Mouse (Mus musculus): ENCODE results near the gene Sprtn. TPM values are rescaled to one million over a fixed set of nuclear protein-coding genes. Genes with fewer than 3 reads are reported as not detected.

Sprtn gene
- total and polyA plus RNA-seq, 3 experiments: 16.0 to 26.5 (median 23.0) TPM

- in situ Hi-C loops (cut with MboI; ENCODE audit: low pct_ligation_motif_present, low pct_unique_long_range_greater_than_20kb, low sequenced_read_pairs) (no loop called here), dilution Hi-C loops (cut with MboI; ENCODE audit: extremely low pct_ligation_motif_present, extremely low pct_unique_long_range_greater_than_20kb, low sequenced_read_pairs) (no loop called here)
- no peaks in the 10 kb centered on the region for H3K9me3 ChIP-seq (replicated peaks; ENCODE audit: low read length)
- H3K9ac ChIP-seq (ENCODE audit: insufficient read depth, low read depth): no peak overlapping the region
- no peak overlapping the region for H3K27ac ChIP-seq (ENCODE audit: insufficient read depth, low read depth)
- peaks cover 15 to 43% of the 10 kb centered on the region in 2 experiments for H3K4me1 ChIP-seq (ENCODE audit: control insufficient read depth in 1 of 2, insufficient read depth in 2 of 2)
- no peak for DNase-seq (ENCODE audit: extremely low read depth)
- TF ChIP-seq JUND (conservative IDR thresholded peaks at IDR 0.05; ENCODE audit: low read depth, low read length) (no peak), MEF2A (IDR thresholded peaks at IDR 0.05; ENCODE audit: borderline replicate concordance, low read depth, low read length) (no peak), CHD1 (IDR thresholded peaks at IDR 0.05; ENCODE audit: low read depth, low read length) (no peak), USF1 (IDR thresholded peaks at IDR 0.05; ENCODE audit: low read depth, low read length) (no peak), TBP (conservative IDR thresholded peaks at IDR 0.05; ENCODE audit: low read depth, low read length) (no peak), NELFE (IDR thresholded peaks at IDR 0.05; ENCODE audit: low read depth, low read length) (no peak), UBTF (IDR thresholded peaks at IDR 0.05; ENCODE audit: low read depth, low read length) (no peak), USF2 (conservative IDR thresholded peaks at IDR 0.05; ENCODE audit: low read depth, low read length) (no peak), MAZ (IDR thresholded peaks at IDR 0.05; ENCODE audit: low read depth, low read length) (no peak), MAX (IDR thresholded peaks at IDR 0.05; ENCODE audit: low read length) (no peak)
- no peaks in the 10 kb centered on the region for H3K27me3 ChIP-seq (replicated peaks)
- peak overlapping the region; percentile 45 for H3K4me2 ChIP-seq (ENCODE audit: insufficient read depth, low read depth, poor library complexity, severe bottlenecking)
- H3K4me3 ChIP-seq (replicated peaks in 1 of 3; ENCODE audit: low read depth in 2 of 3, low read length in 2 of 3, poor library complexity in 1 of 3): peak overlapping the region in 2 of 3 experiments; percentile 93 to 97
- peaks cover 30 to 70% of the 10 kb centered on the region in 2 experiments for H3K36me3 ChIP-seq (replicated peaks in 1 of 2; ENCODE audit: control insufficient read depth in 1 of 2, insufficient read depth in 1 of 2, low read length in 1 of 2)
- H3K79me2 ChIP-seq (replicated peaks; ENCODE audit: control insufficient read depth, extremely low read depth, insufficient read depth, poor library complexity, severe bottlenecking): peaks cover 28% of the 10 kb centered on the region
These were observed 1.6 kb upstream of the Sprtn start for GRCm38 (mm10) chr8:124896010-124896631.

- no peaks in the 10 kb centered on the region for H3K27me3 ChIP-seq (replicated peaks)
- peaks cover 28% of the 10 kb centered on the region for H3K79me2 ChIP-seq (replicated peaks; ENCODE audit: control insufficient read depth, extremely low read depth, insufficient read depth, poor library complexity, severe bottlenecking)
- in situ Hi-C loops (cut with MboI; ENCODE audit: low pct_ligation_motif_present, low pct_unique_long_range_greater_than_20kb, low sequenced_read_pairs): no loop called here
- dilution Hi-C loops (cut with MboI; ENCODE audit: extremely low pct_ligation_motif_present, extremely low pct_unique_long_range_greater_than_20kb, low sequenced_read_pairs): no loop called here
- peak overlapping the region; percentile 91 to 97 (median 93) for H3K4me3 ChIP-seq (replicated peaks in 1 of 3; ENCODE audit: low read depth in 2 of 3, low read length in 2 of 3, poor library complexity in 1 of 3)
- H3K27ac ChIP-seq (ENCODE audit: insufficient read depth, low read depth): peak overlapping the region; percentile 45
- H3K4me2 ChIP-seq (ENCODE audit: insufficient read depth, low read depth, poor library complexity, severe bottlenecking): peak overlapping the region; percentile 45
- peaks cover 15 to 43% of the 10 kb centered on the region in 2 experiments for H3K4me1 ChIP-seq (ENCODE audit: control insufficient read depth in 1 of 2, insufficient read depth in 2 of 2)
- H3K9me3 ChIP-seq (replicated peaks; ENCODE audit: low read length): no peaks in the 10 kb centered on the region
- peaks cover 29 to 68% of the 10 kb centered on the region in 2 experiments for H3K36me3 ChIP-seq (replicated peaks in 1 of 2; ENCODE audit: control insufficient read depth in 1 of 2, insufficient read depth in 1 of 2, low read length in 1 of 2)
- peak; percentile 29 for DNase-seq (ENCODE audit: extremely low read depth)
- H3K9ac ChIP-seq (ENCODE audit: insufficient read depth, low read depth): peak overlapping the region; percentile 68
- TF ChIP-seq MEF2A (IDR thresholded peaks at IDR 0.05; ENCODE audit: borderline replicate concordance, low read depth, low read length): no peak
- TF ChIP-seq BHLHE40 (IDR thresholded peaks at IDR 0.05; ENCODE audit: low read depth, low read length): no peak
- TF ChIP-seq HCFC1 (IDR thresholded peaks at IDR 0.05; ENCODE audit: low read depth, low read length): 0 out of 2 replicates have a peak, but pooled peaks have one; percentile 26
- TF ChIP-seq EP300 (IDR thresholded peaks at IDR 0.05; ENCODE audit: low read length): no peak
- TF ChIP-seq TCF12 (IDR thresholded peaks at IDR 0.05; ENCODE audit: low read depth, low read length): no peak
- no peak for TF ChIP-seq NELFE (IDR thresholded peaks at IDR 0.05; ENCODE audit: low read depth, low read length)
- TF ChIP-seq IRF4 (IDR thresholded peaks at IDR 0.05; ENCODE audit: low read depth, low read length): no peak
- TF ChIP-seq MAFK (IDR thresholded peaks at IDR 0.05; ENCODE audit: insufficient replicate concordance, low read length): no peak
- no peak for TF ChIP-seq POLR2AphosphoS2 (IDR thresholded peaks at IDR 0.05; ENCODE audit: low read depth, low read length)
- TF ChIP-seq SIN3A (IDR thresholded peaks at IDR 0.05; ENCODE audit: low read length): no peak
- TF ChIP-seq POLR2A (IDR thresholded peaks at IDR 0.05; ENCODE audit: low read depth, low read length): no peak
- TF ChIP-seq ZMIZ1 (IDR thresholded peaks at IDR 0.05; ENCODE audit: low read depth, low read length): peak; percentile 4; the same call in 1 of the 2 replicates
- TF ChIP-seq SMC3 (IDR thresholded peaks at IDR 0.05; ENCODE audit: low read depth, low read length): peak; percentile 4; the same call in 1 of the 2 replicates
- no peak for TF ChIP-seq JUN (IDR thresholded peaks at IDR 0.05; ENCODE audit: insufficient read depth, low read depth, low read length)
- TF ChIP-seq CHD1 (IDR thresholded peaks at IDR 0.05; ENCODE audit: low read depth, low read length): no peak
- TF ChIP-seq USF1 (IDR thresholded peaks at IDR 0.05; ENCODE audit: low read depth, low read length): no peak
- TF ChIP-seq NRF1 (IDR thresholded peaks at IDR 0.05; ENCODE audit: low read depth, low read length): no peak; the same call in 1 of the 2 replicates
- TF ChIP-seq ELF1 (IDR thresholded peaks at IDR 0.05; ENCODE audit: low read depth, low read length): no peak
- TF ChIP-seq TBP (conservative IDR thresholded peaks at IDR 0.05; ENCODE audit: low read depth, low read length): no peak
- TF ChIP-seq RAD21 (IDR thresholded peaks at IDR 0.05; ENCODE audit: low read depth, low read length): peak; percentile 5
- TF ChIP-seq USF2 (conservative IDR thresholded peaks at IDR 0.05; ENCODE audit: low read depth, low read length): no peak
- no peak for TF ChIP-seq KAT2A (IDR thresholded peaks at IDR 0.05; ENCODE audit: insufficient replicate concordance, low read length)
- TF ChIP-seq CTCF (conservative IDR thresholded peaks at IDR 0.05 in 1 of 2, IDR thresholded peaks at IDR 0.05 in 1 of 2; ENCODE audit: low read depth in 2 of 2, low read length in 2 of 2): peak in 1 of 2 experiments; percentile 52; a peak in 2 of 4 replicates
- TF ChIP-seq ZKSCAN1 (IDR thresholded peaks at IDR 0.05; ENCODE audit: borderline replicate concordance, low read depth, low read length): no peak
- TF ChIP-seq MYC (IDR thresholded peaks at IDR 0.05; ENCODE audit: low read depth, low read length): 0 out of 2 replicates have a peak, but pooled peaks have one; percentile 51
These were observed 877 bp upstream of the Sprtn start for GRCm38 (mm10) chr8:124896632-124897385.
